In the genomic region with DNA sequence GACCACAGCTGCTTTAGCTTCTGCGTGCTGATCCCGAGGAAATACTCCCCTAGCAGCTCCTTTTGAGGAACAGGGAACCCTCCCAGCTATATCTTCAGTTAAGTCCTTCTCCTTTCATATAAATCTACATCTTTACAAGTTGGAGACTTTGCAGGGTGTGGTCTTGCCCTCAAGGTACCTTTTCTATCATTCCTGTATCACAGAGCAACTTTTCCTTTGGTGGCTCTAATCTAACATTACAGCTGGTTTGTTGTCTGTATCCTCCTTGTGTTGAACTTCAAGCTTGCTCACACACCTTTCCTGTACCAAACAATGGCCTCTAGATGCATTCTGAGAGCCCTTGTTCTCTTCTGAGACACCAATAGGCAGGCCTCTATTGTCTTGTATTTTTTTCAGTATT, we compare ENCODE assay signal across 26 mouse cellular contexts.
A peak's percentile ranks its signal among the peaks of the same experiment; 100 is the strongest.
DNase-seq lines count a peak whose midpoint lies in the region; ATAC-seq and TF ChIP-seq lines count a peak whose summit lies in the region.
"Had no signal": no experiment of that assay in that cellular context is flagged by ENCODE, and none has a peak within 500 bp of the region (broad histone marks: within the 10 kb centered on the region; RNA-seq: fewer than 3 reads in every experiment).

No protein-coding gene starts in this region.

- H3K9ac ChIP-seq in liver, embryonic 12.5 days, result no peak overlapping the region
- no peak overlapping the region for H3K9ac ChIP-seq in liver, postnatal 0 days (replicated peaks)
- no peak overlapping the region for H3K9ac ChIP-seq in MEL (ENCODE audit: control insufficient read depth, low read depth, low read length, poor library complexity, severe bottlenecking)
- H3K9ac ChIP-seq in liver, embryonic 13.5 days, result no peak overlapping the region
- H3K9ac ChIP-seq in kidney, embryonic 14.5 days (ENCODE audit: low read depth, low read length), result no peak overlapping the region
- H3K9ac ChIP-seq: embryonic facial prominence, embryonic 12.5 days; embryonic facial prominence, embryonic 15.5 days; forebrain, postnatal 0 days; hindbrain, embryonic 12.5 days; hindbrain, embryonic 15.5 days had no signal

- peaks cover 22% of the 10 kb centered on the region for H3K4me1 ChIP-seq in liver, embryonic 12.5 days
- H3K4me1 ChIP-seq in liver, postnatal 0 days (ENCODE audit: insufficient read depth), result no peaks in the 10 kb centered on the region
- peaks cover 8 to 12% of the 10 kb centered on the region in 2 experiments for H3K4me1 ChIP-seq in MEL (ENCODE audit: control insufficient read depth in 1 of 2, insufficient read depth in 2 of 2, low read length in 2 of 2)
- H3K4me1 ChIP-seq in liver, embryonic 13.5 days (replicated peaks), result peaks cover 20% of the 10 kb centered on the region
- H3K4me1 ChIP-seq in kidney, embryonic 14.5 days (ENCODE audit: control insufficient read depth, insufficient read depth, low read length), result no peaks in the 10 kb centered on the region
- H3K4me1 ChIP-seq: embryonic facial prominence, embryonic 12.5 days; embryonic facial prominence, embryonic 15.5 days; hindbrain, embryonic 12.5 days; hindbrain, embryonic 15.5 days had no signal

- H3K79me2 ChIP-seq in MEL (ENCODE audit: control insufficient read depth, insufficient read depth, low read length, poor library complexity), result no peaks in the 10 kb centered on the region

- no peak for TF ChIP-seq CTCF in liver, postnatal 0 days (IDR thresholded peaks at IDR 0.05; ENCODE audit: low read depth)
- TF ChIP-seq CTCF in MEL (IDR thresholded peaks at IDR 0.05 in 2 of 3, conservative IDR thresholded peaks at IDR 0.05 in 1 of 3; ENCODE audit: control insufficient read depth in 1 of 3, insufficient read depth in 1 of 3, low read depth in 2 of 3, low read length in 3 of 3, poor library complexity in 1 of 3, severe bottlenecking in 1 of 3), result no peak

- no peak for TF ChIP-seq POLR2A in MEL (IDR thresholded peaks at IDR 0.05; ENCODE audit: control insufficient read depth in 1 of 2, insufficient read depth in 1 of 2, low read depth in 1 of 2, low read length in 2 of 2, poor library complexity in 1 of 2)

- H3K36me3 ChIP-seq in liver, embryonic 12.5 days, result no peaks in the 10 kb centered on the region
- no peaks in the 10 kb centered on the region for H3K36me3 ChIP-seq in liver, postnatal 0 days (replicated peaks; ENCODE audit: insufficient read depth, low read length)
- H3K36me3 ChIP-seq in MEL (ENCODE audit: control insufficient read depth in 1 of 2, insufficient read depth in 2 of 2, low read length in 2 of 2), result peaks cover 0 to 15% of the 10 kb centered on the region in 2 experiments; a peak in 2 of 4 replicates
- no peaks in the 10 kb centered on the region for H3K36me3 ChIP-seq in liver, embryonic 13.5 days
- no peaks in the 10 kb centered on the region for H3K36me3 ChIP-seq in kidney, embryonic 14.5 days (ENCODE audit: control insufficient read depth, insufficient read depth, low read length)
- H3K36me3 ChIP-seq: embryonic facial prominence, embryonic 12.5 days; embryonic facial prominence, embryonic 15.5 days; hindbrain, embryonic 12.5 days; hindbrain, embryonic 15.5 days had no signal

- no peaks in the 10 kb centered on the region for H3K27me3 ChIP-seq in liver, embryonic 12.5 days (replicated peaks)
- no peaks in the 10 kb centered on the region for H3K27me3 ChIP-seq in liver, postnatal 0 days (ENCODE audit: insufficient read depth, low read length)
- H3K27me3 ChIP-seq in MEL (ENCODE audit: control insufficient read depth in 1 of 2, insufficient read depth in 2 of 2, low read length in 2 of 2), result no peaks in the 10 kb centered on the region
- no peaks in the 10 kb centered on the region for H3K27me3 ChIP-seq in liver, embryonic 13.5 days
- H3K27me3 ChIP-seq in kidney, embryonic 14.5 days (ENCODE audit: control insufficient read depth, insufficient read depth, low read length), result no peaks in the 10 kb centered on the region; the same call in 1 of the 2 replicates
- H3K27me3 ChIP-seq: CH12.LX; embryonic facial prominence, embryonic 12.5 days; embryonic facial prominence, embryonic 15.5 days; hindbrain, embryonic 12.5 days; hindbrain, embryonic 15.5 days; Patski had no signal

- TF ChIP-seq RAD21 in MEL (IDR thresholded peaks at IDR 0.05; ENCODE audit: low read depth, low read length), result no peak

- no peak for DNase-seq in liver, postnatal 0 days
- peak; percentile 40 for DNase-seq in MEL (ENCODE audit: low read depth, low spot score)
- DNase-seq in liver, embryonic 13.5 days, result no peak
- DNase-seq in urinary bladder, adult 18-20 months (ENCODE audit: low spot score in 2 of 2), result no peak
- DNase-seq in spleen, postnatal 4 days (ENCODE audit: low spot score in 2 of 2), result no peak
- DNase-seq: adrenal gland, adult 2 months; adrenal gland, postnatal 14 days; B cell, adult 2 months; cerebellum, adult 11 months; cerebellum, adult 2 months; cerebellum, adult 9-11 months; cerebellum, postnatal 25 days; forebrain, postnatal 0 days; gastrocnemius, adult 2 months; gastrocnemius, postnatal 14 days had no signal

- H3K9me3 ChIP-seq in liver, embryonic 12.5 days (replicated peaks), result no peaks in the 10 kb centered on the region
- no peaks in the 10 kb centered on the region for H3K9me3 ChIP-seq in liver, postnatal 0 days (ENCODE audit: low read length)
- H3K9me3 ChIP-seq in MEL (replicated peaks; ENCODE audit: insufficient read depth, low read length), result no peaks in the 10 kb centered on the region
- H3K9me3 ChIP-seq in liver, embryonic 13.5 days (replicated peaks), result no peaks in the 10 kb centered on the region
- H3K9me3 ChIP-seq in kidney, embryonic 14.5 days (ENCODE audit: control insufficient read depth, low read length), result no peaks in the 10 kb centered on the region
- H3K9me3 ChIP-seq: embryonic facial prominence, embryonic 12.5 days; embryonic facial prominence, embryonic 15.5 days; hindbrain, embryonic 12.5 days; hindbrain, embryonic 15.5 days had no signal

- H3K27ac ChIP-seq in liver, embryonic 12.5 days, result no peak overlapping the region
- no peak overlapping the region for H3K27ac ChIP-seq in liver, postnatal 0 days (ENCODE audit: low read depth)
- no peak overlapping the region for H3K27ac ChIP-seq in MEL (ENCODE audit: control insufficient read depth, low read depth, low read length)
- H3K27ac ChIP-seq in liver, embryonic 13.5 days, result no peak overlapping the region
- no peak overlapping the region for H3K27ac ChIP-seq in kidney, embryonic 14.5 days (ENCODE audit: low read depth, low read length)
- H3K27ac ChIP-seq: embryonic facial prominence, embryonic 12.5 days; embryonic facial prominence, embryonic 15.5 days; gastrocnemius, adult 2 months; hindbrain, embryonic 12.5 days; hindbrain, embryonic 15.5 days had no signal

- H3K4me2 ChIP-seq in liver, embryonic 12.5 days, result no peak overlapping the region
- H3K4me2 ChIP-seq in liver, postnatal 0 days (ENCODE audit: low read depth, low read length), result no peak overlapping the region
- H3K4me2 ChIP-seq in liver, embryonic 13.5 days, result no peak overlapping the region
- no peak overlapping the region for H3K4me2 ChIP-seq in kidney, embryonic 14.5 days (replicated peaks; ENCODE audit: low read depth, low read length)
- H3K4me2 ChIP-seq: embryonic facial prominence, embryonic 12.5 days; embryonic facial prominence, embryonic 15.5 days; heart, embryonic 11.5 days; hindbrain, embryonic 12.5 days; hindbrain, embryonic 15.5 days had no signal

- H3K4me3 ChIP-seq in liver, embryonic 12.5 days, result no peak overlapping the region
- H3K4me3 ChIP-seq in liver, postnatal 0 days (ENCODE audit: low read depth, low read length), result no peak overlapping the region
- no peak overlapping the region for H3K4me3 ChIP-seq in MEL (ENCODE audit: control insufficient read depth in 1 of 2, insufficient read depth in 1 of 2, low read depth in 2 of 2, low read length in 2 of 2)
- no peak overlapping the region for H3K4me3 ChIP-seq in liver, embryonic 13.5 days (replicated peaks)
- no peak overlapping the region for H3K4me3 ChIP-seq in kidney, embryonic 14.5 days (ENCODE audit: low read length)
- H3K4me3 ChIP-seq: embryonic facial prominence, embryonic 12.5 days; embryonic facial prominence, embryonic 15.5 days; gastrocnemius, adult 2 months; hindbrain, embryonic 12.5 days; hindbrain, embryonic 15.5 days had no signal

- WGBS in liver, embryonic 12.5 days (ENCODE audit: insufficient replicate concordance), result 65% methylated on average over 2 of the region's 2 CpGs
- 71% methylated on average over 2 of the region's 2 CpGs for WGBS in liver, postnatal 0 days (ENCODE audit: insufficient replicate concordance)
- WGBS in liver, embryonic 13.5 days (ENCODE audit: insufficient replicate concordance), result 75% methylated on average over 2 of the region's 2 CpGs
- 94% methylated on average over 2 of the region's 2 CpGs for WGBS in kidney, embryonic 14.5 days

- no peak for TF ChIP-seq EP300 in liver, postnatal 0 days (IDR thresholded peaks at IDR 0.05; ENCODE audit: low read depth)
- TF ChIP-seq EP300 in MEL (IDR thresholded peaks at IDR 0.05; ENCODE audit: low read depth in 1 of 2, low read length in 2 of 2), result peak in 1 of 2 experiments; percentile 76; a peak in 2 of 4 replicates

- peak; percentile 61; the same call in 1 of the 2 replicates for ATAC-seq in liver, embryonic 12.5 days
- ATAC-seq in liver, postnatal 0 days, result no peak
- ATAC-seq in liver, embryonic 13.5 days (ENCODE audit: low read depth), result peak; percentile 48
- peak; percentile 65 for ATAC-seq in megakaryocyte progenitor cell, adult 5-6 weeks (replicated peaks; ENCODE audit: poor library complexity)
- no peak for ATAC-seq in kidney, embryonic 14.5 days (ENCODE audit: low FRiP score, low TSS enrichment)
- ATAC-seq: forebrain, embryonic 14.5 days; forebrain, postnatal 0 days; Patski had no signal

TF ChIP-seq in MEL, 35 proteins besides CTCF, POLR2A, EP300 and RAD21:
- TF ChIP-seq MYB (IDR thresholded peaks at IDR 0.05; ENCODE audit: low read depth, low read length) (no peak), TAL1 (IDR thresholded peaks at IDR 0.05; ENCODE audit: low read length) (peak; percentile 22; the same call in 1 of the 2 replicates), ETS1 (IDR thresholded peaks at IDR 0.05; ENCODE audit: low read depth, low read length) (peak; percentile 50), TCF12 (IDR thresholded peaks at IDR 0.05; ENCODE audit: low read depth, low read length) (peak; percentile 58; the same call in 1 of the 2 replicates), GATA1 (IDR thresholded peaks at IDR 0.05; ENCODE audit: low read depth, low read length) (peak; percentile 36; the same call in 1 of the 2 replicates), TBP (IDR thresholded peaks at IDR 0.05; ENCODE audit: low read depth, low read length) (no peak)

Comparison
In these comparisons a context has a peak if more than half of its experiments do, and no peak if none do; other contexts are left out.
1. ATAC-seq: peak in liver, embryonic 12.5 days (single experiment), liver, embryonic 13.5 days (single experiment) and megakaryocyte progenitor cell, adult 5-6 weeks (single experiment); none in liver, postnatal 0 days (single experiment) and kidney, embryonic 14.5 days (single experiment).